Mouse (Mus musculus): ENCODE measurements around the gene Cox5b.
A peak's percentile ranks its signal among the peaks of the same experiment; 100 is the strongest.
"Not testable (repeated sequence)": the region's sequence is repeated elsewhere in the genome, so short reads cannot be mapped to it uniquely, and the experiment has no call there.

The Cox5b gene

DNA sequence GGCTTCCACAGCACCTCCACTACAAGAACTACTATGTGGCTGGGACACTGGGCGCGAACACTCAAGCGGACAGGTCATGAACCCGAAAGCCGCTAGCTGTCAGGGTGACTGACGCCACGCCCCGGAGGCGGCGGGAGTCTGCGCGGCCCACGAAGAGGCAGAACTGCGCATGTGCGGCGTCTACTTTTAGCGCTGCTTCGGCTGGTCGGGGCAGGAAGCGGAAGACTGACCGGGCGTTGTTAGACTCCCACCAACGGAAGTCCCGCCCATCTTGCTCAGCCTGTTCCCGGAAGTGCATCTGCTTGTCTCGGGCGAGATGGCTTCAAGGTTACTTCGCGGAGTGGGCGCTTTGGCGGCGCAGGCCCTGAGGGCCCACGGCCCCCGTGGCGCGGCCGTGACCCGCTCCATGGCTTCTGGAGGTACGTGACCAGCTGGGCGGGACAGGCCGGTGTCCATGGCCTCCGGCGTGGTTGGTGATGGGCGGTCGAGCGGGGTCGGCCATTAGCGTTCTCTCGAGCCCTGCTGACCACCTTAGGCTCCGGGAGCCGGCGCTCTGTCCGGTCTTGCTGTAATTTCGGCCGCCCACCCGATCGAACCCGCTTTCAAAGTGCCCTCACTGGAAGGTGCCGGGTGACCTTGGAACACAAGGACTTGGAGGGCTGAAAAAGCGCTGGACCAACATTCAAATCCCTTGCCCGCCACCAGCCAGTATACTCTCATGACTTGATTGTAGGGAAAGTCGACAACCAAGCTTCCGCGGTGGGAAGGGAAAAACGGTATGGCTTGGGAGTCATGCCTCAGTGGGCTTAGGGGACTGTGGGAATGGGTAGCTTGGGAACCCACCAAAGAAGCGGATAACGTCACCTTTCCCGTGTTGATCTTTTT, at the start of gene Cox5b:
Gene Cox5b (plus strand): TSS at position 179 of the 885 bp plus-strand sequence.
- peak; percentile 96 for DNase-seq (ENCODE audit: low spot score)

DNA sequence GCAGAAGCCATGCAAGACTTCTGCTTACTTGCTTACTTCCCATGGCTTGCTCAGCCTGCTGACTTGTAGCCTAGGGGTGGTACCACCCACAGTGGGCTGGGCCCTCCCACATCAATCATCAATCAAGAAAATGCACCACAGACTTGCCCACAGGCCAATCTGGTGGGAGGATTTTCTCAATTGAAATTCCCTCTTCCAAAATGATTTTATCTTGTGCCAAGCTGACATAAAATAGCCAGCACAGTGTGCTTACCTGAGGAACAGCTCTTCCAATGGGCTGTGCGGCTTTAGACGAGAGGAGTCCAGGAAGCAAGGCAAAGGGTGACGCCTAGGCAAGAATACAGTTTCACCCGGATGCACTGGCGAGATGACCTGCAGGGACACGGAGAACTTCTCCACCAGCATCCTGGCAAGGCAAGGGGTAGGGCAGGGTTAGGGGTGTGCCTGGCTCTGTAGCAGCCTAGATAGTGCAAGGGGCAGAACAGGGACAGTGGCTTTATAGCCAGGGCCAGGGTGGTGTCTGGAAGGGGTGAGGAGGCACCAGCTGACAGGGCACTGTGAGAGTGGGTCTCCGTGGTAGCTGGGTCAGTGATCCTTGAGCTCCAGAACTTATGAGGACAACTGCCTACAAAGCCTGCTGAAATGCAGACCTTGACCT, 47.2 kb upstream of the Cox5b start:
- no peak for DNase-seq (ENCODE audit: low spot score)

DNA sequence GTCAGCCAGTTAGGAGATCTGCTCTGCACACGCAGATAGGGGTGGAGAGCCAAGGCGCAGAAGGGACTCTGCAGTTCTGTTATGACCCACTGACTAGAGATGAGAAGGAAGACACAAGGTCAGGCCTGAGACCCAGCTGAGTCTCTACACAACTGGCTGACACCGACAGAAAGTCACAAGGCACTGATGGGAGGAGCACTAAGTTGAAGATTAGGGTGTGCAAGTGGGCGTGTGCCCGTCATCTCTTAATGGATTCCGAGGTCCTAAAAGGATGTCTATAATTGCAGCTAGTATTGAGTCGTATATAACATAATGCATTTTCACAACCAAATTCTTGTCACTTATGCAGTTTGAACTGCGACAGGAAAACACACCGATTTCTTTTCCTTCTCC, 46.6 kb upstream of the Cox5b start:
- no peak for DNase-seq (ENCODE audit: low spot score)

DNA sequence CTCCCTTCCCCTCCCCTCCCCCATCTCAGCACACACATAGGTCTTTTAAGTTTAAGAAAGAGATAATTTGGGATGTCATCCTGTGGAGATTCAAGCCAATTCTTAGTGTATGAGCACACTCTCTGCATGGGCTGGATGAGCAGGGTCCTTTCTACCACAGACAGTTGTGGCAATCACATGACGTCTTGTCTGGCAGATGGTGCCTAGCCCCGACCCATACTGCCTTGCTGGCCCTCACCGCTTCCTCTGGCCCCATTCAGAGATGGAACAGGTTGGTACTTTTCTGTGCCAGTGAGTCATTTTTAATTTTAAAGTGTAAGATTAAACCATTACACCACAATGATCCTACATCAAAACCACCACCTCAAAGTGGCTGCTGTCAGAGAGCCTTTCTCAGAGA, 45.0 kb upstream of the Cox5b start:
- DNase-seq (ENCODE audit: low spot score) = no peak

DNA sequence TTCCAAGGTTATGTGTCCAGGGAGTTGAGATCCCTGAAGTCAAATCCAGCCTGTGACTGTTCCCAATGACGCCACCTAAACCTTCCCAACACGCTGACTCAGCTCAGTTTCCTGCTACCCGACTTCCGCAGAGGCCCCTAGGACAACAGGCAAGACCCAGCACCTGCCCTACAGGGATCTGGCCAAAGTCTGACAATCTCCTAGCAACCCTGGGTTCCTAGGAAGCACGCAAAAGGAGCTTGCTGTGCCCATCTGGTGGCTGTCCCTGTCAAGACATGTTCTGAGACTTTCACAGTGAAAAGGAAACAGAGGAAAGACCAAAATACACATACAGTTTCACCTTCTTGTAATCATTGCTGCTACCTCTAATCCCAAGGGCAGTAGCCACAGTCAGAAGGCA, 43.6 kb upstream of the Cox5b start:
- no peak for DNase-seq (ENCODE audit: low spot score)

DNA sequence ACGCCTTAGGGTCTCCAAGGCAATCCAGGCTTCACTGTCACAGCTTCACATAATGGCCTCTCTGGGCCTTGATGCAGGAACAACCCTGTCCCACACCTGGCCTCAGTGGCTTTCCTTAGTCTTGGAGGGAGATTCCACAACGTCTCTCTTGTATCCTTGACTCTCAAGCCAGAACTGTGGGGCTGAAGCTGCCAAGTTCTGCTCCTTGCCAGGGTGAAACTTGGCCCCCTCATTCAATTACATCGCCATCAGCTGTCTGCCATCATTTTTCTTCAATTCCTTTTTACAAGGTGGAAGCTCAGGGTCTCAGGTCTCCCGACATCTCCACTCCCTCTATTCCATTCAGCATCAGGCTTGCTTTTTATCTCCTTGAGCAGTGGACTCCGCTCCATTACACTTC, 36.2 kb upstream of the Cox5b start:
- no peak for DNase-seq (ENCODE audit: low spot score)

DNA sequence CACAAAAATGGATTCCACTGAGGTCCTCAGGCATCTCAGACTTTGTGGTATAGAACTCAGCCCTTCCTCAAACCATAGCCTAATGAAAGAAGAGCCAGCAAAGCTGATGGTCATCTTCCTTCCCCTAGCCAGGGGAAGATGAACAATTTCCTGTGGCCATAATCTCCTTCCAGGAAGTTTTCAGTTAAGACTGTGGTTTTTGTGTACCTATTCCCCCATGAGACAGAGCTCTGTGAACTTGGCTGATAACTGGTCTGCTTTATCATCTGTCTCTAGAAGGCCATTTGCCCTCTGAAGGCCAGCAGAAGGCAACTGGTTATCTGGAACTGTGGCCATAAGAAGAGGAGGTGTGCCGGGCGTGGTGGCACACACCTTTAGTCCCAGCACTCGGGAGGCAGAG, 35.0 kb upstream of the Cox5b start:
- no peak for DNase-seq (ENCODE audit: low spot score)

DNA sequence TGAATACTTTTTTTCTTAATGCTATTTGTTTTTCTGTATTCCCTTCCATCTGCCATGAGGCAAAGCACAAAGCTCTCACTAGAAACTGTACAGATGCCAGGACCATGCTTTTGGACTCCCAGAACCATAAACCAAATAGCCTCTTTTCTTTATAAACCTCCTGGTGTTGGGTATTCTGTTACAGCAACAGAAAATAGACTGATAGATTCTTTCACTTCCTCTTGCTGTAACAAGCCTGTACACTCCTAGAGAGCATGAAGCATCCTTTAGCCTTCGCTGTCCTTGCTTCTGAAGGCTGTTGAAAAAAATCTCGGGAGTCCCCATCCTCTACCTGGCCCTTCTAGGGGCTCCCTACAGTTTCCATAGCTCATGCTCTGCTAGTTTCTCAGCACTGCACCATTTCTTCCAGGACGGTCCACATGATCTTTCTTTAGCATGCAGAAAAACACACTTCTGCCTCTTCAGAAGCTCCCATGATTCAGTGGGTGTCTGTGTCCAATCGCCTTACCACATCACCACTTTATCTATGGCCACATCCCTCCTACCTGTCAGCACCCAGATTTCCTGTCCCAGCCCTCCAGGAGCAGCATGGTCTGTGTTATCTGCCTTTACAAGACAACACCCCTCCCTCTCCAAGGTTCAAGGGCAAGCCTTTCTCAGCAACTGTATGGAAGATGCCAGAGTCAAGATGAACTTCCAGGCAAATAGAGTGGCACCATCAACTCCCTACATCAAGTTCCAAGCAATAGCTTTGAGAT, 33.4 kb upstream of the Cox5b start:
- no peak for DNase-seq (ENCODE audit: low spot score)

DNA sequence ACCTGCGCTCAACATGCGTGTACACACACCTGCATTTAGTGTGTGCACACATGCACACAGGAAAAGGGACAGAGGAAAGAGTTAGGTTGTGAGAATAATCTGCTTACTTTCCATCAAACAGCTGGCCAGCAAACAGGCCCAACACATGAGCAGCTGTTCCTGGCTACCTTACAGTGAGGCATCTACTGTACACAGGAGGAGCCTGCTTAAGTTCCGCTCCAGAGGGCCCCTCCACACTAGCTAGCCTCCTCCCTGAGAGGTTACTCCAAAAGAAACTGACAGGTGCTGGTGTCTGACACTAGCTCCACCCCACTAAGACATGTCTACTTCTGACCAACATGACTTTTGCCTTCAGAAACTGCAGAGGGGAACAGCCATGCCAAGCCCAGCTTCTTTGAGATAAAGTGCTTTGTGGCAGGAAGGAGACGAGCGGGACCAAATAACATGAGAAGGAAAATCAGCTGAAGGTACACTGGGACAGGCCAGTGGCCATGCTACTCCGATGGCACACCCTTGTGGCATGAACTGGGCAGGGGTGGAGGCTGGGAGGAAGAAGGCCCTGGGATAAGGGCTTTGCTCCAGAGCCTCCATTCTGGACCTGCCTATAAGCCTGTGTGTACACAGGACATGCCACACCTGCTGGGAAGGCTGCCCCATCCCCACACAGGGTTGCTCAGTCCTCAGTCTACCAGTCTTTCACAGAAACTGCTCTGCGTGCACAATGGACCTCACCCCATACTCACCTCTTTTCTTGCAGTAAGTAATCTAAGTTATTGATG, 32.4 kb upstream of the Cox5b start:
- no peak for DNase-seq (ENCODE audit: low spot score)

DNA sequence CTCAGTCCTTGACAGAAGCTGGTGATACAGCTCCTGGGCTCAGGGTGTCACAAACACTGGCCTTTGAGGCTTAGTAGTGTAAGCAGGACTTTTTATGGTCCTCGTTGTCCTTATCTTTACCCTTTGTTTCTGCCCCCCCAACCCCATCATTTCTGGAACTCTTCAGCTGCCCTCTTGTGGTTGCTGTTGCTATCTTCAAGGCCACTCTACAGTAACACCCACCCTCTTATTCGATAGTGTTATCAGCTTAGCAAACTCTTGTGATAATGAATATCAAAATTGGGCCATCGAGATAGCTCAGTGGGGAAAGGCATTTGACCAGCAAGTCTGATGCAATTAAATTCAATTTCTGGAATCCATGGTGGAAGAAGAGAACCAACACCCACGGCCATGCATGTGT, 26.8 kb upstream of the Cox5b start:
- peak; percentile 33 for DNase-seq (ENCODE audit: low spot score)

DNA sequence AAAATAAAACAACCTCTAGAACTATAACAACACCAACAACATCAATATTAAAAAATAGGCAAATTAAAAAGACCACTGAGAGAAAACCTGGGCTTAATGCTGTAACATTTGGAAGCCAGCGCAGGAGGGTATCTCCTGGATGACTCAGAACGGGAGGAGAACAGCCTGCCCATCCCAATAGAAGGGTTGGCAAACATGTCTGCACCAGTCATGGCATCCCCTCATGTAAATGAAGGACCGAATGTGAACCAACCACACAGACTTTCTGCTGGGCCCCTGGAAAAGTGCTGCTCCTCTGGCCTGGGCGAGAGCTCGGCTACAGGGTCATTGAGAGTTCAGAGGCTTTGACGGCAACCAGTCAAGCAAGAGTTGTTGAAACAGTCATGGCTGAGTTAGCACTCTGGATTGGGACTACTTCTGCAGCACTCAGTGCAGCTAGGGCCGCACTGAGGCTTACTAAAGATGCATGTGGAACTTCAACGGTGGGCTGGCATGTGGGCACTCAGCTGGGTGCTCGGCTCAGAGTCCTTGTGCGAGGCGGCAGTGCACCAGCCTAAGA, 26.0 kb upstream of the Cox5b start:
- no peak for DNase-seq (ENCODE audit: low spot score)

DNA sequence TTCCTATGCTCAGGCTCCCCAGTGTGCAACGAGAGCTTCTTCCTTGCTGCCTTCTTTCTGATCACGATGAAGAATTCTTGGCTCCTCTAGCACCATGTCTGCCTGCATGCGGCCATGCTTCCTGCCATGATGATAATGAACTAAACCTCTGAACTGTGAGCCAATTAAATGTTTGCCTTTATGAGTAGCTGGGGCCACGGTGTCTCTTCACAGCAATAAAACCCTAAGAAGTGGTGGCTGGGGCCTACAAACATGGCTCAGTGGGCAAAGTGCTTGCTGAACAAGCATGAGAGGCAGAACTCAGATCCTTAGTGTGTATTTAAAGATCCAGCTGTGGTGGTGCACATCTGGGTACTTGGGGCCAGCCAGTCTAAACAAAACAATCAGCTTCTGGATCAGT, 25.3 kb upstream of the Cox5b start:
- DNase-seq (ENCODE audit: low spot score) = no peak

DNA sequence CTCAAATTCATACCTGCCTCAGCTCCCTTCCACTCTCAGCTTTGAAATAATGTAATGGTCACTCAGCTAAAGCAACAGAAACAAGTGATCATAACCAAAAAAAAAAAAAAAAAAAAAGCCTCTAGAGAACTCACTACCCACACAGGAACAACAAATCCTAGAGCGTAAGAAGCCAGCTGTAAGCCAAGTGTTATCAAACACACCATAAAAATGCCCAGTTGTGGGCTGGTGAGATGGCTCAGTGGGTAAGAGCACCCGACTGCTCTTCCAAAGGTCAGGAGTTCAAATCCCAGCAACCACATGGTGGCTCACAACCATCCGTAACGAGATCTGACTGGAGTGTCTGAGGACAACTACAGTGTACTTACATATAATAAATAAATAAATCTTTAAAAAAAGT, 23.2 kb upstream of the Cox5b start:
- DNase-seq (ENCODE audit: low spot score) = not testable (repeated sequence)

DNA sequence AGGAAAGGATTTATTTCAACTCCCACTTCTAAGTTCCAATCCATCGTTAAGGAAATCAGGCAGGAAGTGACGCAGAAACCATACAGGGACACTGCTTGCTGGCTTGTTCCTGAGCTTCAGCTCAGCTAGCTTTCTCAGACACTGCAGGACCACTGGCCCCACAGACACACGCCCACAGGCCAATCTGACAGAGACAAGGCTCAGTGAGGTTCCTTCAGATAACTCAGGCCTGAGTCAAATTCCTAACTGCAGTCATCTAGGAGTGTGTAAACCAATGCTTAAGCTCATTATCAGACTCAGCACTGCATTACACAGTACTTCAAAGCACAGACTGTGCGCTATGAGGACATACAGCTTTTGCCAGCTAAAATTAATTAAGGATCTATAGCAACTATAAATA, 21.0 kb upstream of the Cox5b start:
- DNase-seq (ENCODE audit: low spot score) = no peak

DNA sequence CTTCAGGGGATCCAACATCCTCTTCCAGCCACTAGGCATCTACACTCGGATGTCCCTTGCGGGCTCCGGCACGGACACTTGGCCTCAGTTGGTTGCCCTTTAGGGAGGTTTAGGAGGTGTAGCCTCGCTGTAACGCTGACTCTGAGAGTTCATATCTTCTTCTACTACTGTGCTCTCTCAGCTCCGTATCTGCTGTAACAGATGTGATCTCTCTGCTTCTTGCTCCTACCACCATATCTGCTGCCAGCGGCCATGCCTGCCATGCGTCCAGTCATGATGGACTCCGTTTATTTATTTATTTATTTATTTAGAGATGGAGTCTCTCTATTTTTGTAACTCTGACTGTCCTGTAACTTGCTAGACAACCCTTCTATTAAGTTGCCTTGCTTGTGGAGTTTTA, 20.0 kb upstream of the Cox5b start:
- DNase-seq (ENCODE audit: low spot score) = no peak

DNA sequence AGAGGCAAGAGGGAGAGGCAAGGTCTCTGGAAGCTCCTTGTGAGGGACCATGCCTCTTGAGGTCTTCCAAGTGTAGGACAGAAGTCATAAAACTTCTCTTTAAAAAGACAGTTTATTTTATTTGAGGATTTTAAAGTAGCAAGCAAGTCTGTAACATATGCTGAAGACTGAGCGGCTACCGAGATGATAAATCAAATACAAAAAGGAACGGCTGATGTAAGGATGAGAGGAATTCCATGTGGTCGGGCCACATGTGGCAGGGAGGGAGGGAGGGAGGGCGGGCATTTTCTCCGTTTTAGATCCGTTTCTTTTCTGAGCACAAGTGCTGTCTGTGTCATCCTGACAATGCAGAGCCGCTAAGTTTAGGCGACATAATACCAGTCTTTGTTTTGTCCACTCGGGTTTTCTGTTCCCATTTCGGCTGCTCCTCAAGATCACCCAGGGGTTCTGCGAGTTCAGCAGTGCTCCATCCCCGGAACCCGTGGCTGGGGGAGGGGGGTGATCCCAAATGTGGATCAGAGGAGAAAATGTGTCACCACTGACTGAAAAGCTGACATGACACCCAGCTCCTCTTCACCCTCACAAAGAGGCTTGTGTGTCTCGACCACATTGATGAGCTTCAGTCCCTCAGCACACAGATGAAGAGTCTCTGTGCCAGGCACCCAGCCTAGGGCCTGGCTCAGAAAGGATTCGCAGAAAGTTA, 18.4 kb upstream of the Cox5b start:
- no peak for DNase-seq (ENCODE audit: low spot score)

DNA sequence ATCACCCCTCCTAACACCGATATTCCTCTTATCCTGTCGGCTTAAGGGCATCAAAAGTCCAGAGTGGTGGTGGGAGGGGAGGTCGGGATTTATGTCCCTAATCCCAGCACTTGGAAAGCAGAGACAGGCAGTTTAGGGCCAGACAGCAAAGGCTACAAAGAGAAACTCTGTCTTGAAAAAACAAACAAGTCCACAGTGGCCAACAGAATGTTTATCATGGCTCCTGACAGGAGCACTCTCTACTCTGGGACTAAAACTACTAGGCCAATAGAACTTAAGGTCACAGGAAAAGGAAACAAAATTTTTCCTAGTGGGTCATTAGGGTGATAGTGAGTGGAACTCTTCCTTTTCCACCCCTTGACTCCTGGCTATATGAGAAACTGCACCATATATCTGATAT, 16.3 kb upstream of the Cox5b start:
- DNase-seq (ENCODE audit: low spot score) = no peak

DNA sequence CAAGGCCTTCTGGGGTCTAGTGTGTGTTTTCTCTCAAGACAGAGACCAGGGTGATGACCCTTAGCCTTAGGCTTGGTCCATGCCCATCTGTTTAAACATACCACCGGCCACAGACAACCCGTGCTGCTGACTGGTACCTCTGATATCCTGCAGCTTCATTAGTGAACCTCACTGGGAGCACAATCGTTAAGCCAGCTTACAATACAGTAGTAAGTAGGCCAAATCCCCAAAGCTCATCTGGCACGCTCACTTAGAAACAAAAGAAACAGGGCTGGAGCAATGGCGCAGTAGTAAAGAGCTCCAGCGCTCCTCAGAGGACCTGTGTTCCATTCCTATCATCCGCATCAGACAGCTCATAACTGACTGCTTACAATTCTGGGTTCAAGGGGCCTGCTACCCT, 10.4 kb upstream of the Cox5b start:
- no peak for DNase-seq (ENCODE audit: low spot score)

DNA sequence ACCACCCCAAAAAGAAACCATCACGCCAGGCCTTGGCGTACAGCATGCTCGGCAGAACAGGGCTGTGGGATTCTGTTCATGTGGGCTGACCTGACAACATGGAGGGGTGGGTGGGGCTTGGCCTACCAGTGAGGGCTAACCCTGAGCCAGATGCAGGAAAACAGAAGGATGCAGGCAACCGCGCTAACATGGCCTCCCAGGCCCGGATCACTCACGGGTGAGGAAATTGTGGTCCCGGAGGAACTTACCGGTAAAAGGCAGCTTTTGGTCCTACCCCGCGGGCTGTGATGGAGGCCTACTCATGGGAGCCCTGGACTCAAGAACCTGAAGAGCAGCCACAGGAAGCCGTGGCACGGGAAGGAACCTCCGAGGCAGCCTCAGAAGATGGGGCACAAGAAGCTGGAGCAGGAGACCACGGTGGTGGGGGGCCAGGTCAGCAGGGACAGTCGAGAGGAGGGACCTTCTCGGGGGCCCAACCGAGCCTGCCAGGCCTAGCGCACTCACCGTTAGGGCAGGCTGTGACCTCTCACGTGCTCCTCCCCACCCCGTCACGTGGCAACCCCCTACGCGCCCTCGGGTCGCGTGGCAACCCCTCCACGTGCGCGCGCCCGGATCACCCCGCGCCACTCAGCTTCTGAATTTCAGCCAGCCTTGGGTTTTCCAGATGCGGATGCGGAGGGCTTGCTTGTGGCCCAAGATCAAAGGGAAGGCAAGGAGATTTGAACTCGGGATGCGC, 8.5 kb upstream of the Cox5b start, which contains the start of gene Fam178b:
Gene Fam178b (minus strand): TSS at position 564 of the 736 bp plus-strand sequence.
- no peak for DNase-seq (ENCODE audit: low spot score)

DNA sequence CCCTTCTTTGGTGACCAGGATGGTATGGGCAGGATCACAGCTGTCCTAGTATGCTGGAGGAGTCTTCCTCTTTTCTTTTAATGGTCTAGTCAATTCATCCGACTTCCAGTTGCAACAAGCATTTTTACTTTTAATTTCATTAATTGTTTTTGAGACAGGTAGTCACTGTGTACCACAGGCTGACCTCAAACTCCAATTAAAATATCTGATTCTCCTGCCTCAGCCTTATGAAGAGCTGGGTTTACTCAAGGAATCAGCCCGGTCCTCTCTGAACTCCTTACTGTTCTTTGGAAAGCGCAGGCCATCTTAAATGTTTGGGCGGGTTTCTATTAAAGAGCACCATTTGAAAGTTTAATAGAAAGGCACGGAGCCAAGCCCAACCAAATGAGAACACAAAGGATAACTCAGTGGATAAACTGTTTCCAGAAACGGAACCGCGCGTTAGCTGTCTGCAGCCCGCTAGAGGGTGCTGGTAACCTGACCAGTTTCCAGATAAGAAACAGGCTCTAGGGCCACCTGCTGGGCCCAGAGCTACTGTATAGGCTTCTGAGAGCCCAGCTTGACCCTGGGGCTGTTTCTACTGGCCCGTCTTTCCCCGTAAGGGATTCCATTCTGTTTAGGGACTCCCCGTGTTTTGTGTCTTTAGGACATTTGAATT, 7.3 kb upstream of the Cox5b start:
- peak; percentile 70 for DNase-seq (ENCODE audit: low spot score)

Measured in ovary, adult 18-20 months (tissue).